Mouse (Mus musculus) common myeloid progenitor, adult 5-6 weeks (primary cell): ENCODE measurements around the gene Gm20767. TPM values are rescaled to one million over a fixed set of nuclear protein-coding genes. Genes with fewer than 3 reads are reported as not detected.
A peak's percentile ranks its signal among the peaks of the same experiment; 100 is the strongest.
"Not testable (repeated sequence)": the region's sequence is repeated elsewhere in the genome, so short reads cannot be mapped to it uniquely, and the experiment has no call there.

ENCODE experiments used
- ATAC-seq: replicated peaks from 2 replicates; pipeline ENCODE4 v1.8.0; 2016; ENCODE audit warnings: low read depth, mild to moderate bottlenecking, moderate TSS enrichment, inconsistent platforms; ENCODE audit not compliant: poor library complexity, severe bottlenecking
- total RNA-seq: library from RNA; stranded (forward); fragments of 200-1000, 187-1606 nt; gene quantifications from 2 replicates; pipeline ENCODE4 v1.2.3, GENCODE M21; 2017

The Gm20767 gene
- not detected in 2 replicates for total RNA-seq

GRCm38 (mm10) chr13:120139946-120140345 is at the start of gene Gm20767:
TSS of gene Gm20767 (plus strand) at chr13:120140246.
- ATAC-seq, result not testable (repeated sequence)

GRCm38 (mm10) chr13:120092950-120093349 is 47.1 kb upstream of the Gm20767 start:
- ATAC-seq, result peak; percentile 76

GRCm38 (mm10) chr13:120096241-120096937 is 43.7 kb upstream of the Gm20767 start:
- ATAC-seq, result peak; percentile 42

GRCm38 (mm10) chr13:120096938-120097256 is 43.1 kb upstream of the Gm20767 start:
- ATAC-seq, result not testable (repeated sequence)

GRCm38 (mm10) chr13:120099327-120099726 is 40.7 kb upstream of the Gm20767 start:
- peak; percentile 52 for ATAC-seq

GRCm38 (mm10) chr13:120106504-120106903 is 33.5 kb upstream of the Gm20767 start:
- ATAC-seq, result peak; percentile 79

GRCm38 (mm10) chr13:120107000-120107399 is 33.0 kb upstream of the Gm20767 start:
- peak; percentile 58 for ATAC-seq

- 0 out of 2 replicates have a peak, but pooled peaks have one; percentile 22 for ATAC-seq
Measured at GRCm38 (mm10) chr13:120142348-120142747, 2.3 kb downstream of the Gm20767 start.

GRCm38 (mm10) chr13:120149660-120150407 is 9.8 kb downstream of the Gm20767 start:
- peak; percentile 78 for ATAC-seq

GRCm38 (mm10) chr13:120150589-120150988 is 10.5 kb downstream of the Gm20767 start:
- ATAC-seq, result peak; percentile 56

GRCm38 (mm10) chr13:120168301-120168700 is 28.3 kb downstream of the Gm20767 start:
- ATAC-seq, result peak; percentile 84; the same call in 1 of the 2 replicates

- ATAC-seq, result not testable (repeated sequence)
Measured at GRCm38 (mm10) chr13:120172133-120172532, 32.1 kb downstream of the Gm20767 start, which contains the start of gene Gm21818. TSS of gene Gm21818 (plus strand) at chr13:120172433.

GRCm38 (mm10) chr13:120196189-120196821 is 56.3 kb downstream of the Gm20767 start:
- ATAC-seq, result peak; percentile 80

Other genes starting within 250 kb of the Gm20767 start
- gene Tcstv1, start 245.5 kb upstream of the Gm20767 start, total RNA-seq, result not detected in 2 replicates
- 0.59 TPM in 1 of 2 replicates, not detected in the other for gene Gm21761, start 211.0 kb upstream of the Gm20767 start, total RNA-seq
- not detected in 2 replicates for gene B020031M17Rik, start 189.4 kb upstream of the Gm20767 start, total RNA-seq
- gene Gm36079, start 113.2 kb upstream of the Gm20767 start, total RNA-seq, result not detected in 2 replicates
- 1.7 and 2.2 TPM in 2 replicates for gene Gm21188, start 88.1 kb upstream of the Gm20767 start, total RNA-seq
- not detected in 2 replicates for gene Gm21818, start 32.2 kb downstream of the Gm20767 start, total RNA-seq
- not detected in 2 replicates for gene Gm21762, start 75.7 kb downstream of the Gm20767 start, total RNA-seq
- not detected in 2 replicates for gene Gm21731, start 98.9 kb downstream of the Gm20767 start, total RNA-seq
- not detected in 2 replicates for gene AF067061, start 122.9 kb downstream of the Gm20767 start, total RNA-seq
- 11.0 and 14.2 TPM in 2 replicates for gene BC147527, start 160.1 kb downstream of the Gm20767 start, total RNA-seq
- gene Tcstv3, start 176.6 kb downstream of the Gm20767 start, total RNA-seq, result not detected in 2 replicates